Mouse (Mus musculus) neural tube, embryonic 11.5 days (tissue): ENCODE measurements around the gene Hoxa7. TPM values are rescaled to one million over a fixed set of nuclear protein-coding genes. Genes with fewer than 3 reads are reported as not detected.

Experiments
- ATAC-seq: fragments of 200-750 bp; cut with Nextera tagmentation; 2 replicates; pipeline ENCODE4 v1.8.0; 2017; ENCODE audit warnings: moderate number of reproducible peaks, mild to moderate bottlenecking, moderate TSS enrichment, moderate library complexity; ENCODE audit not compliant: insufficient read depth, low FRiP score, low TSS enrichment
- DNase-seq: peaks from one replicate; pipeline ENCODE4 v3.0.0-alpha.2; 2015; ENCODE audit warnings: low spot score
- H3K27ac ChIP-seq: fragments of 300-500 bp; sonication (generic); 2 replicates; pipeline ENCODE4 v1.5.1; 2014; ENCODE audit warnings: low read depth, mild to moderate bottlenecking, low read length
- H3K27me3 ChIP-seq: fragments of 300-500 bp; sonication (generic); 2 replicates; pipeline ENCODE4 v1.6.1; 2014; ENCODE audit warnings: mild to moderate bottlenecking, low read length, mixed read lengths; ENCODE audit not compliant: control insufficient read depth, insufficient read depth
- H3K36me3 ChIP-seq: fragments of 300-500 bp; sonication (generic); 2 replicates; pipeline ENCODE4 v1.6.1; 2014; ENCODE audit warnings: mild to moderate bottlenecking, low read length, moderate library complexity, mixed read lengths; ENCODE audit not compliant: control insufficient read depth, insufficient read depth
- H3K4me1 ChIP-seq: fragments of 300-500 bp; sonication (generic); 2 replicates; pipeline ENCODE4 v1.6.1; 2014; ENCODE audit warnings: low read length, mixed read lengths; ENCODE audit not compliant: control insufficient read depth, insufficient read depth
- H3K4me2 ChIP-seq: fragments of 300-500 bp; sonication (generic); 2 replicates; pipeline ENCODE4 v1.6.1; 2014; ENCODE audit warnings: low read depth, mild to moderate bottlenecking, moderate library complexity
- H3K4me3 ChIP-seq: fragments of 300-500 bp; sonication (generic); 2 replicates; pipeline ENCODE4 v1.5.1; 2014; ENCODE audit warnings: low read depth, low read length
- H3K9ac ChIP-seq: fragments of 300-500 bp; sonication (generic); 2 replicates; pipeline ENCODE4 v1.6.1; 2014; ENCODE audit warnings: mild to moderate bottlenecking, low read length
- H3K9me3 ChIP-seq: fragments of 300-500 bp; sonication (generic); 2 replicates; pipeline ENCODE4 v1.6.1; 2016; ENCODE audit warnings: low read length; ENCODE audit not compliant: control insufficient read depth
- WGBS: fragments of 180-500 bp; shearing (Covaris S2); extraction: QIAGEN DNeasy Blood & Tissue Kit; methylation state at CpG from one replicate; pipeline ENCODE4 v1.1.7; 2014; 5-methylcytosine and 5-hydroxymethylcytosine counted together
- polyA plus RNA-seq: library from polyadenylated mRNA; unstranded; fragments of >200 nt; fragmentation: Nextera tagmentation; extraction: Ambion mirVana; gene quantifications from 2 replicates; pipeline ENCODE4 v1.2.1, GENCODE M21; 2014

Hoxa7 gene
- polyA plus RNA-seq, 1 experiment from 2014 or later, result 61.2 TPM

GRCm38 (mm10) chr6:52208072-52208867 lies 13.4 kb downstream of the Hoxa7 start, which contains the start of gene Hoxa6:
Gene Hoxa6, minus strand, starts transcription at chr6:52208722.
- 1% methylated on average over 47 of the region's 47 CpGs for WGBS
- Histone ChIP-seq H3K9ac (peak within 1 kb of the TSS; percentile 99), H3K4me1 (peaks cover 39% of the 10 kb centered on the region), H3K27ac (peak within 1 kb of the TSS; percentile 100), H3K4me3 (peak within 1 kb of the TSS; percentile 87), H3K4me2 (peak within 1 kb of the TSS; percentile 99), H3K36me3 (peaks cover 12% of the 10 kb centered on the region), H3K9me3 (no peaks in the 10 kb centered on the region), H3K27me3 (no peaks in the 10 kb centered on the region)
- DNase-seq (peak; percentile 77), ATAC-seq (peak; percentile 21; the same call in 1 of the 2 replicates)

DNA sequence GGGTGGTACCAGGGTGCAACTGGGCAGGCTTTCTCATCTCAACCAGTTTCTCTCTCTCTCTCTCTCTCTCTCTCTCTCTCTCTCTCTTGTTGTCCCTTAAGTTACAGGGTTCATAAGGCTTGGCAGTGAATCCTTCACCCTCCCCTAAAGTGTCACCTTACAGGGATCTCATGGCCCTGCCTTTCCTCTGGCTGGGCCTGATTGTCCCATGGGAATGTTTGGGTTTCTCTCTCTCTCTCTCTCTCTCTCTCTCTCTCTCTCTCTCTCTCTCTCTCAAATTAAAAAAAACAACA lies 14.0 kb downstream of the Hoxa7 start:
- peaks cover 39% of the 10 kb centered on the region for H3K4me1 ChIP-seq
- ATAC-seq (no peak), DNase-seq (no peak)
- peak overlapping the region; percentile 100 for H3K27ac ChIP-seq
- peaks cover 12% of the 10 kb centered on the region for H3K36me3 ChIP-seq
- peak overlapping the region; percentile 99 for H3K4me2 ChIP-seq
- H3K27me3 ChIP-seq, result no peaks in the 10 kb centered on the region
- peak overlapping the region; percentile 99 for H3K9ac ChIP-seq
- H3K4me3 ChIP-seq, result peak overlapping the region; percentile 87
- H3K9me3 ChIP-seq, result no peaks in the 10 kb centered on the region

- Histone ChIP-seq H3K36me3 (peaks cover 12% of the 10 kb centered on the region), H3K4me3 (peak overlapping the region; percentile 87), H3K9me3 (no peaks in the 10 kb centered on the region), H3K27ac (peak overlapping the region; percentile 100), H3K4me2 (peak overlapping the region; percentile 99), H3K9ac (peak overlapping the region; percentile 99), H3K4me1 (peaks cover 39% of the 10 kb centered on the region), H3K27me3 (no peaks in the 10 kb centered on the region)
- peak; percentile 32 for DNase-seq
- ATAC-seq, result no peak
- WGBS, result 5% methylated on average over 4 of the region's 4 CpGs
These were observed 14.6 kb downstream of the Hoxa7 start for GRCm38 (mm10) chr6:52206882-52207683.

DNA sequence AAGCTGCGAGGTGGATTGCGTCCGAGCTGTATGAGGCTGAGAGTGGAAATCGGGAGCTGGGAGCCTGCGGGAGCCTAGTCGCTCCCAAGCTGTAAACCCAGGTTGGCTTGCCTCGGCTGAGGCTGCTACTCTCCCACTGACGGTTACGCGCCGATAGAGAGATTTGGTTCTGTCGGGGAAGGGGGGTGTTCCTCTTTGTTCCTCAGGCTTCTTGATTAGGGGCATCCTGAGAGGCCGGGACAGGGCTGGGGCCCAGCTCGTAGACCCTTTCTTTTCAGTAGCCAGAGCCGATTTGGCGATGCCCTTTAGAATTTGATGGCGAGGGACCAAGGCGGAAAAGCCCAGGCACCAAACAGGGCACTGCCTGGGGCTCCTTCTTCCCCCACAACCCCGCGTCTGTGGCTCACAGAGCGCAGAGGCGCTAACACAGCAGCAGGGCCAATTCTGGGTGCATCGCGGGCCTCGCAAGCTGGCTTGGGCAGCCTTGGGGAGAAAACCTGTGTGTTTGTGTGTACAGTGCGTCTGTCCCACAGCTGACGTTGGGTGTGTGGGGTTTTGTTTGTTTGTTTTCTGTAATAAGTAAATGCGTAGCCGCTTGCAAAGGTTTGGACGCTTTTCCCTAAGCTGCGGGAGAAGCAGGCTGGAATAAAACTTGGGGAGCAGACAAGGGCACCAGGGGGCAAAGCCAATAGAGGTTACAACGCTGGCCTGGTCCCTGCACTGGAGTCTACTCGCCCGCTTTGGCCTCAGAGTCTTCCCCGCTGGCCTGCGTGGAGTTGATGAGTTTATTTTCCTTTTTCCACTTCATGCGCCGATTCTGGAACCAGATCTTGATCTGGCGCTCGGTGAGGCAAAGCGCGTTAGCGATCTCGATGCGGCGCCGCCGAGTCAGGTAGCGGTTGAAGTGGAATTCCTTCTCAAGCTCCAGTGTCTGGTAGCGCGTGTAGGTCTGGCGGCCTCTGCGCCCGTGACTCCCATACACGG lies 15.7 kb downstream of the Hoxa7 start:
- H3K9ac ChIP-seq, result peak overlapping the region; percentile 99
- peak overlapping the region; percentile 100 for H3K27ac ChIP-seq
- H3K4me1 ChIP-seq, result peaks cover 50% of the 10 kb centered on the region
- peak overlapping the region; percentile 99 for H3K4me2 ChIP-seq
- H3K9me3 ChIP-seq, result no peaks in the 10 kb centered on the region
- WGBS, result 2% methylated on average over 55 of the region's 55 CpGs
- ATAC-seq (no peak), DNase-seq (peak; percentile 70)
- H3K36me3 ChIP-seq, result peaks cover 12% of the 10 kb centered on the region
- H3K27me3 ChIP-seq, result no peaks in the 10 kb centered on the region
- peak overlapping the region; percentile 87 for H3K4me3 ChIP-seq

GRCm38 (mm10) chr6:52205221-52205620 lies 16.4 kb downstream of the Hoxa7 start:
- WGBS, result 2% methylated on average over 14 of the region's 14 CpGs
- Histone ChIP-seq H3K4me2 (peak overlapping the region; percentile 99), H3K4me3 (peak overlapping the region; percentile 87), H3K36me3 (peaks cover 15% of the 10 kb centered on the region), H3K27me3 (no peaks in the 10 kb centered on the region), H3K27ac (peak overlapping the region; percentile 100), H3K9me3 (no peaks in the 10 kb centered on the region), H3K9ac (peak overlapping the region; percentile 99), H3K4me1 (peaks cover 56% of the 10 kb centered on the region)
- no peak for ATAC-seq
- DNase-seq, result no peak

- ATAC-seq (peak; percentile 67), DNase-seq (peak; percentile 98)
- Histone ChIP-seq H3K4me2 (peak within 1 kb of the TSS; percentile 99), H3K4me1 (peaks cover 56% of the 10 kb centered on the region), H3K27ac (peak within 1 kb of the TSS; percentile 100), H3K4me3 (peak within 1 kb of the TSS; percentile 87), H3K9me3 (no peaks in the 10 kb centered on the region), H3K27me3 (no peaks in the 10 kb centered on the region), H3K36me3 (peaks cover 15% of the 10 kb centered on the region), H3K9ac (peak within 1 kb of the TSS; percentile 99)
- WGBS, result under 1% methylated on average over 65 of the region's 65 CpGs
These were observed 17.5 kb downstream of the Hoxa7 start, which contains the start of gene Hoxa5 for GRCm38 (mm10) chr6:52204050-52204752. Gene Hoxa5, minus strand, starts transcription at chr6:52204587.

DNA sequence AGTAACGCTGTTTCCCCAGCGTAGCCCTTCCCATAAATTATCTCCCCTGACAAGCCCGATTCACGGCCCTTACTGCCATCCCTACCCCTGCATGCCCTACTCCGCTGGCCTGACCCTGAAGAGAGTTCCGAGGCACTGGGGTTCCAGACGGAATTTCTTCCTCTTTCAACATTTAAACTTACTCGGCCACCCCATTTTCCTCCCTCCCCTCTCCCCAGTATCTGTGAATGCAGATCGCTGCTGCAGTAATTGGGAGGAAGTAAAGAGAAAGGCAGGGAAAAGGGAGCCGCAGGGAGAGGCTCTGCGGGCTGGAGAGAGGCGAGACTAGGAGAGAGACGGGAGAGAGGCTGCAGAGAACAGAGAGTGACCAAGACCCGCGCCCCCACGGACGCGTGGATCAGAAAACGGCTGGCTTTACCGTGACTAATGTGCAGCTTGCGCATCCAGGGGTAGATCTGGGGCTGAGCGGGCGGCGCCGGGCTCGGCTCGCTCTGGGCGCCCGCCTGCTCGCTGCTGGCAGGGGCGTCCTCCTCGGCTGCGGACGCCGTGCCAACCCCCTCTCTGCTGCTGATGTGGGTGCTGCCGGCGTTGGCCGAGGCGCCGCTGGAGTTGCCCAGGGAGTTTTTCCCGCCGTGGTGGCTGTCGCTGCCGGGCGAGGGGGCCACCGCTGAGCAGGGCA lies 18.1 kb downstream of the Hoxa7 start:
- ATAC-seq (peak; percentile 48; the same call in 1 of the 2 replicates), DNase-seq (peak; percentile 72)
- no peaks in the 10 kb centered on the region for H3K9me3 ChIP-seq
- under 1% methylated on average over 43 of the region's 46 CpGs for WGBS
- peak overlapping the region; percentile 98 for H3K9ac ChIP-seq
- H3K36me3 ChIP-seq, result peaks cover 15% of the 10 kb centered on the region
- H3K27me3 ChIP-seq, result no peaks in the 10 kb centered on the region
- H3K4me1 ChIP-seq, result peaks cover 57% of the 10 kb centered on the region
- H3K4me3 ChIP-seq, result peak overlapping the region; percentile 87
- H3K27ac ChIP-seq, result peak overlapping the region; percentile 100
- H3K4me2 ChIP-seq, result peak overlapping the region; percentile 99
